Mouse (Mus musculus) cerebellum, adult 9-10 months (tissue): ENCODE measurements around the gene Cdh13.

Source experiments
- DNase-seq: peaks from one replicate; pipeline ENCODE4 v3.0.0; 2022

Cdh13 gene

GRCm38 (mm10) chr8:118283600-118284111 is at the start of gene Cdh13:
Gene Cdh13 (plus strand): TSS chr8:118283733.
- DNase-seq, result peak; percentile 26

GRCm38 (mm10) chr8:118235626-118236025 is 47.9 kb upstream of the Cdh13 start:
- no peak for DNase-seq

- no peak for DNase-seq
These were observed 46.3 kb upstream of the Cdh13 start for GRCm38 (mm10) chr8:118237150-118237620.

- DNase-seq, result no peak
These were observed 45.4 kb upstream of the Cdh13 start for GRCm38 (mm10) chr8:118238156-118238555.

GRCm38 (mm10) chr8:118239186-118239585 is 44.3 kb upstream of the Cdh13 start:
- no peak for DNase-seq

GRCm38 (mm10) chr8:118249319-118249718 is 34.2 kb upstream of the Cdh13 start:
- DNase-seq, result no peak

- DNase-seq, result no peak
These were observed 33.6 kb upstream of the Cdh13 start for GRCm38 (mm10) chr8:118249923-118250322.

- DNase-seq, result no peak
These were observed 20.4 kb upstream of the Cdh13 start for GRCm38 (mm10) chr8:118263117-118263516.

GRCm38 (mm10) chr8:118270751-118271402 is 12.7 kb upstream of the Cdh13 start:
- DNase-seq, result no peak

- no peak for DNase-seq
These were observed 11.0 kb upstream of the Cdh13 start for GRCm38 (mm10) chr8:118272493-118272892.

- no peak for DNase-seq
These were observed 9.3 kb upstream of the Cdh13 start for GRCm38 (mm10) chr8:118274243-118274642.

- DNase-seq, result peak; percentile 73
These were observed 8.8 kb upstream of the Cdh13 start for GRCm38 (mm10) chr8:118274688-118275087.

- DNase-seq, result no peak
These were observed 838 bp downstream of the Cdh13 start for GRCm38 (mm10) chr8:118284112-118285029.

- no peak for DNase-seq
These were observed 2.2 kb downstream of the Cdh13 start for GRCm38 (mm10) chr8:118285596-118286281.

- DNase-seq, result no peak
These were observed 3.0 kb downstream of the Cdh13 start for GRCm38 (mm10) chr8:118286282-118287180.

- peak; percentile 17 for DNase-seq
These were observed 4.0 kb downstream of the Cdh13 start for GRCm38 (mm10) chr8:118287496-118287895.

- no peak for DNase-seq
These were observed 4.9 kb downstream of the Cdh13 start for GRCm38 (mm10) chr8:118288259-118288952.

- no peak for DNase-seq
These were observed 5.6 kb downstream of the Cdh13 start for GRCm38 (mm10) chr8:118289091-118289490.

- no peak for DNase-seq
These were observed 6.0 kb downstream of the Cdh13 start for GRCm38 (mm10) chr8:118289525-118289924.

GRCm38 (mm10) chr8:118290266-118290665 is 6.7 kb downstream of the Cdh13 start:
- no peak for DNase-seq

GRCm38 (mm10) chr8:118296477-118296876 is 12.9 kb downstream of the Cdh13 start:
- DNase-seq, result no peak
